In genomic region chr1:64978321-64978799, GRCm38 (mm10) we compare ENCODE assay signal across 11 mouse cellular contexts. TPM values are rescaled to one million over a fixed set of nuclear protein-coding genes. Genes with fewer than 3 reads are reported as not detected.
DNase-seq lines count a peak whose midpoint lies in the region; ATAC-seq lines count a peak whose summit lies in the region.
"Had no signal": no experiment of that assay in that cellular context is flagged by ENCODE, and none has a peak within 500 bp of the region (broad histone marks: within the 10 kb centered on the region; RNA-seq: fewer than 3 reads in every experiment).

No protein-coding gene starts in this region.

- H3K27me3 ChIP-seq in hindbrain, embryonic 14.5 days (ENCODE audit: control insufficient read depth, insufficient read depth, low read length), result no peaks in the 10 kb centered on the region
- H3K27me3 ChIP-seq in neural tube, embryonic 11.5 days (ENCODE audit: control insufficient read depth, insufficient read depth, low read length), result no peaks in the 10 kb centered on the region

- no peak overlapping the region for H3K27ac ChIP-seq in hindbrain, embryonic 14.5 days
- no peak overlapping the region for H3K27ac ChIP-seq in neural tube, embryonic 11.5 days (ENCODE audit: low read depth, low read length)

- no peaks in the 10 kb centered on the region for H3K36me3 ChIP-seq in hindbrain, embryonic 14.5 days (replicated peaks; ENCODE audit: control insufficient read depth, insufficient read depth)
- H3K36me3 ChIP-seq in neural tube, embryonic 11.5 days (ENCODE audit: control insufficient read depth, insufficient read depth, low read length), result no peaks in the 10 kb centered on the region

- DNase-seq in A20 (ENCODE audit: low read depth, low spot score) (peak; percentile 75), R1 (ENCODE audit: low read depth, low spot score) (peak; percentile 28)
- DNase-seq in hindbrain, embryonic 14.5 days (ENCODE audit: low spot score), result no peak
- peak; percentile 62 for DNase-seq in neural tube, embryonic 11.5 days (ENCODE audit: low spot score)
- no peak for DNase-seq in spleen, postnatal 4 days (ENCODE audit: low spot score in 2 of 2)
- DNase-seq in heart, postnatal 4 days, result no peak
- DNase-seq: cerebellum, adult 11-12 months had no signal

- ATAC-seq in hindbrain, embryonic 14.5 days (ENCODE audit: low FRiP score), result peak; percentile 60; the same call in 1 of the 2 replicates
- ATAC-seq in neural tube, embryonic 11.5 days (ENCODE audit: insufficient read depth, low FRiP score, low TSS enrichment), result peak; percentile 71
- no peak for ATAC-seq in erythroblast, adult 5-6 weeks (replicated peaks; ENCODE audit: low FRiP score, poor library complexity, severe bottlenecking)

- WGBS in hindbrain, embryonic 14.5 days, result 56% methylated on average over 7 of the region's 7 CpGs
- WGBS in neural tube, embryonic 11.5 days, result 72% methylated on average over 7 of the region's 7 CpGs

- no peak overlapping the region for H3K4me2 ChIP-seq in hindbrain, embryonic 14.5 days (replicated peaks)
- H3K4me2 ChIP-seq in neural tube, embryonic 11.5 days (ENCODE audit: low read depth), result no peak overlapping the region

- H3K9ac ChIP-seq in hindbrain, embryonic 14.5 days, result no peak overlapping the region
- H3K9ac ChIP-seq in neural tube, embryonic 11.5 days (ENCODE audit: low read length), result no peak overlapping the region

- H3K9me3 ChIP-seq in hindbrain, embryonic 14.5 days (ENCODE audit: control insufficient read depth, low read length), result no peaks in the 10 kb centered on the region
- no peaks in the 10 kb centered on the region for H3K9me3 ChIP-seq in neural tube, embryonic 11.5 days (ENCODE audit: control insufficient read depth, low read length)

- H3K4me3 ChIP-seq in hindbrain, embryonic 14.5 days (replicated peaks; ENCODE audit: low read length), result no peak overlapping the region
- no peak overlapping the region for H3K4me3 ChIP-seq in neural tube, embryonic 11.5 days (ENCODE audit: low read depth, low read length)

- peaks cover 6% of the 10 kb centered on the region; the same call in 1 of the 2 replicates for H3K4me1 ChIP-seq in hindbrain, embryonic 14.5 days (replicated peaks; ENCODE audit: control insufficient read depth, insufficient read depth, low read length)
- peaks cover 7% of the 10 kb centered on the region; the same call in 1 of the 2 replicates for H3K4me1 ChIP-seq in neural tube, embryonic 11.5 days (ENCODE audit: control insufficient read depth, insufficient read depth, low read length)

RNA-seq across cellular contexts. Expression of gene Plekhm3, which starts 21.7 kb away (rescaled TPM):
- 9.1 and 10.4 TPM in 2 replicates for polyA plus RNA-seq in hindbrain, embryonic 14.5 days (2014; fragmentation: Nextera tagmentation; extraction: Ambion mirVana)
- polyA plus RNA-seq in neural tube, embryonic 11.5 days (2014; fragmentation: Nextera tagmentation; extraction: Ambion mirVana), result 8.4 and 10.1 TPM in 2 replicates
- 10 to 100 TPM in 1 of 2 experiments, 1 to 10 TPM in 1; 8.3 to 10.2 TPM for total RNA-seq in heart, postnatal 4 days (2021)
- 6.5 and 7.5 TPM in 2 replicates for total RNA-seq in erythroblast, adult 5-6 weeks (2015; ENCODE audit: low replicate concordance)
- total RNA-seq in erythroblast, adult 5-6 weeks (2017; ENCODE audit: low replicate concordance), result 3.7 and 7.4 TPM in 2 replicates

RNA-seq across cellular contexts. Expression of gene Akr1cl, which starts 54.2 kb away (rescaled TPM):
- polyA plus RNA-seq in hindbrain, embryonic 14.5 days (2014; fragmentation: Nextera tagmentation; extraction: Ambion mirVana), result not detected in 2 replicates
- 0.58 TPM in 1 of 2 replicates, not detected in the other for polyA plus RNA-seq in neural tube, embryonic 11.5 days (2014; fragmentation: Nextera tagmentation; extraction: Ambion mirVana)
- under 1 TPM; 0.52 to 0.55 TPM for total RNA-seq in heart, postnatal 4 days (2021)
- not detected in 2 replicates for total RNA-seq in erythroblast, adult 5-6 weeks (2015; ENCODE audit: low replicate concordance)
- not detected in 2 replicates for total RNA-seq in erythroblast, adult 5-6 weeks (2017; ENCODE audit: low replicate concordance)
- total RNA-seq: hematopoietic stem cell, adult 5-6 weeks had no signal
- polyA plus RNA-seq: forebrain, embryonic 11.5 days; liver, adult 2 months had no signal

Comparison
In these comparisons a context has a peak if more than half of its experiments do, and no peak if none do; other contexts are left out.
1. DNase-seq: peak in A20 (single experiment), R1 (single experiment) and neural tube, embryonic 11.5 days (single experiment); none in hindbrain, embryonic 14.5 days (single experiment), spleen, postnatal 4 days (0 of 2) and heart, postnatal 4 days (single experiment).